Mouse (Mus musculus): ENCODE results near the gene Psme2. TPM values are rescaled to one million over a fixed set of nuclear protein-coding genes. Genes with fewer than 3 reads are reported as not detected.

Psme2 gene
- 100 to 1,000 TPM; 462 to 464 TPM for total RNA-seq (2023)

GRCm38 (mm10) chr14:55590748-55591330 lies at the start of gene Psme2:
Gene Psme2 (minus strand): TSS chr14:55591113.

GRCm38 (mm10) chr14:55637795-55638194 lies 46.9 kb upstream of the Psme2 start, which contains the start of gene Gm49378:
Gene Gm49378 (minus strand): TSS chr14:55637895.

GRCm38 (mm10) chr14:55635523-55636007 lies 44.7 kb upstream of the Psme2 start, which contains the start of gene Ipo4:
Gene Ipo4 (minus strand): TSS chr14:55635957.

GRCm38 (mm10) chr14:55617822-55618221 lies 26.9 kb upstream of the Psme2 start, which contains the start of gene Rec8:
Gene Rec8 (plus strand): TSS chr14:55618037.

GRCm38 (mm10) chr14:55603271-55603632 lies 12.3 kb upstream of the Psme2 start, which contains the start of gene Irf9:
Gene Irf9 (plus strand): TSS chr14:55603571.

GRCm38 (mm10) chr14:55591331-55591891 lies 498 bp upstream of the Psme2 start, which contains the start of gene Rnf31:
Gene Rnf31 (plus strand): TSS chr14:55591708.

GRCm38 (mm10) chr14:55584702-55585565 lies 6.0 kb downstream of the Psme2 start, which contains the start of gene Emc9:
Gene Emc9 (minus strand): TSS chr14:55585302.

GRCm38 (mm10) chr14:55577871-55578667 lies 12.8 kb downstream of the Psme2 start, which contains the start of gene Psme1:
Gene Psme1 (plus strand): TSS chr14:55578123.

GRCm38 (mm10) chr14:55575302-55575701 lies 15.6 kb downstream of the Psme2 start, which contains the start of gene Fitm1:
Gene Fitm1 (plus strand): TSS chr14:55575617.

GRCm38 (mm10) chr14:55560202-55561073 lies 30.5 kb downstream of the Psme2 start, which contains the start of gene A730061H03Rik:
Gene A730061H03Rik (minus strand): TSS chr14:55560406.

GRCm38 (mm10) chr14:55559799-55560201 lies 31.1 kb downstream of the Psme2 start, which contains the start of gene Dcaf11:
Gene Dcaf11 (plus strand): TSS chr14:55560006.

GRCm38 (mm10) chr14:55540067-55540786 lies 50.7 kb downstream of the Psme2 start, which contains the start of gene Pck2:
Gene Pck2 (plus strand): TSS chr14:55540266.

Other genes starting within 250 kb of the Psme2 start
- 10 to 100 TPM; 23.0 to 26.3 TPM for gene Dhrs4, start 112.4 kb downstream of the Psme2 start, total RNA-seq (2023)
- under 1 TPM; 0.64 to 0.68 TPM for gene Carmil3, start 100.5 kb downstream of the Psme2 start, total RNA-seq (2023)
- not detected for gene Cpne6, start 80.7 kb downstream of the Psme2 start, total RNA-seq (2023)
- not detected for gene Nrl, start 66.1 kb downstream of the Psme2 start, total RNA-seq (2023)
- 10 to 100 TPM; 12.3 to 20.4 TPM for gene Pck2, start 50.8 kb downstream of the Psme2 start, total RNA-seq (2023)
- 10 to 100 TPM; 73.6 to 74.9 TPM for gene Dcaf11, start 31.1 kb downstream of the Psme2 start, total RNA-seq (2023)
- 1 to 10 TPM; 4.9 to 6.6 TPM for gene A730061H03Rik, start 30.7 kb downstream of the Psme2 start, total RNA-seq (2023)
- not detected for gene Fitm1, start 15.5 kb downstream of the Psme2 start, total RNA-seq (2023)
- 100 to 1,000 TPM; 310 to 383 TPM for gene Psme1, start 13.0 kb downstream of the Psme2 start, total RNA-seq (2023)
- gene Emc9, start 5.8 kb downstream of the Psme2 start, total RNA-seq (2023): 10 to 100 TPM; 23.4 to 24.2 TPM
- gene Rnf31, start 595 bp upstream of the Psme2 start, total RNA-seq (2023): 100 to 1,000 TPM; 112 to 116 TPM
- gene Irf9, start 12.5 kb upstream of the Psme2 start, total RNA-seq (2023): 100 to 1,000 TPM; 104 to 137 TPM
- 1 to 10 TPM in 1 of 2 experiments, not detected in 1; 1.3 TPM for gene Rec8, start 26.9 kb upstream of the Psme2 start, total RNA-seq (2023)
- 10 to 100 TPM; 70.5 to 88.4 TPM for gene Ipo4, start 44.8 kb upstream of the Psme2 start, total RNA-seq (2023)
- gene Gm49378, start 46.8 kb upstream of the Psme2 start, total RNA-seq (2023): 1 to 10 TPM; 4.0 to 4.6 TPM
- 10 to 100 TPM; 43.9 to 52.9 TPM for gene Tm9sf1, start 52.7 kb upstream of the Psme2 start, total RNA-seq (2023)
- gene Tssk4, start 59.1 kb upstream of the Psme2 start, total RNA-seq (2023): 1 to 10 TPM; 4.1 to 5.9 TPM
- 10 to 100 TPM; 44.5 to 56.7 TPM for gene Mdp1, start 69.4 kb upstream of the Psme2 start, total RNA-seq (2023)
- gene Gmpr2, start 80.8 kb upstream of the Psme2 start, total RNA-seq (2023): 10 to 100 TPM; 19.3 to 25.8 TPM
- 100 to 1,000 TPM; 182 to 187 TPM for gene Nedd8, start 81.0 kb upstream of the Psme2 start, total RNA-seq (2023)
- 100 to 1,000 TPM in 1 of 2 experiments, 10 to 100 TPM in 1; 94.4 to 113 TPM for gene Tinf2, start 90.7 kb upstream of the Psme2 start, total RNA-seq (2023)
- gene Tgm1, start 122.8 kb upstream of the Psme2 start, total RNA-seq (2023): 1 to 10 TPM; 4.4 to 4.9 TPM
- 100 to 1,000 TPM in 1 of 2 experiments, 10 to 100 TPM in 1; 82.0 to 104 TPM for gene Rabggta, start 131.2 kb upstream of the Psme2 start, total RNA-seq (2023)
- 10 to 100 TPM; 16.5 to 19.4 TPM for gene Dhrs1, start 154.6 kb upstream of the Psme2 start, total RNA-seq (2023)
- gene Nop9, start 154.6 kb upstream of the Psme2 start, total RNA-seq (2023): 10 to 100 TPM; 31.3 to 38.2 TPM
- gene Cideb, start 167.3 kb upstream of the Psme2 start, total RNA-seq (2023): not detected
- gene Ltb4r2, start 170.3 kb upstream of the Psme2 start, total RNA-seq (2023): 1 to 10 TPM; 1.4 to 1.5 TPM
- gene Ltb4r1, start 174.8 kb upstream of the Psme2 start, total RNA-seq (2023): under 1 TPM; 0.52 to 0.95 TPM
- 1 to 10 TPM in 1 of 2 experiments, under 1 TPM in 1; 0.15 to 1.0 TPM for gene Adcy4, start 193.0 kb upstream of the Psme2 start, total RNA-seq (2023)
- 10 to 100 TPM; 55.9 to 66.9 TPM for gene Ripk3, start 197.8 kb upstream of the Psme2 start, total RNA-seq (2023)
- not detected for gene Nfatc4, start 232.0 kb upstream of the Psme2 start, total RNA-seq (2023)